Mouse (Mus musculus) gastrocnemius, adult 18-20 months (tissue): ENCODE data around the gene Rhot1. TPM values are rescaled to one million over a fixed set of nuclear protein-coding genes. Genes with fewer than 3 reads are reported as not detected.
"Not testable (repeated sequence)": the region's sequence is repeated elsewhere in the genome, so short reads cannot be mapped to it uniquely, and the experiment has no call there.

Source experiments
- DNase-seq: peaks from one replicate; pipeline ENCODE4 v3.0.0; 2021; ENCODE audit warnings: low spot score
- total RNA-seq, 2 experiments: library from RNA; stranded (reverse); gene quantifications; 2 replicates each; pipeline ENCODE4 v1.2.3; 2021

The Rhot1 gene
- total RNA-seq, 2 experiments from 2014 or later: 39.7 to 40.2 TPM

GRCm38 (mm10) chr11:80190280-80190679, 18.5 kb upstream of the Rhot1 start:
- no peak for DNase-seq

- DNase-seq: no peak
Observed at GRCm38 (mm10) chr11:80193827-80194226, 15.0 kb upstream of the Rhot1 start.

GRCm38 (mm10) chr11:80196351-80196750, 12.5 kb upstream of the Rhot1 start:
- DNase-seq: no peak

GRCm38 (mm10) chr11:80199316-80199715, 9.5 kb upstream of the Rhot1 start:
- DNase-seq: no peak

- DNase-seq: no peak
Observed at GRCm38 (mm10) chr11:80199773-80200172, 9.0 kb upstream of the Rhot1 start.

- DNase-seq: no peak
Observed at GRCm38 (mm10) chr11:80200326-80200725, 8.5 kb upstream of the Rhot1 start.

GRCm38 (mm10) chr11:80202296-80202695, 6.5 kb upstream of the Rhot1 start:
- DNase-seq: no peak

GRCm38 (mm10) chr11:80204037-80204436, 4.8 kb upstream of the Rhot1 start:
- no peak for DNase-seq

- no peak for DNase-seq
Observed at GRCm38 (mm10) chr11:80204941-80205340, 3.9 kb upstream of the Rhot1 start.

- no peak for DNase-seq
Observed at GRCm38 (mm10) chr11:80208465-80208859, 357 bp upstream of the Rhot1 start.

- no peak for DNase-seq
Observed at GRCm38 (mm10) chr11:80210321-80210720, 1.5 kb downstream of the Rhot1 start.

- DNase-seq: no peak
Observed at GRCm38 (mm10) chr11:80212282-80212681, 3.5 kb downstream of the Rhot1 start.

- DNase-seq: no peak
Observed at GRCm38 (mm10) chr11:80215291-80215690, 6.5 kb downstream of the Rhot1 start.

- no peak for DNase-seq
Observed at GRCm38 (mm10) chr11:80218657-80219293, 10.0 kb downstream of the Rhot1 start.

- not testable (repeated sequence) for DNase-seq
Observed at GRCm38 (mm10) chr11:80230066-80230465, 21.2 kb downstream of the Rhot1 start.

- DNase-seq: no peak
Observed at GRCm38 (mm10) chr11:80237278-80237677, 28.5 kb downstream of the Rhot1 start.

- DNase-seq: no peak
Observed at GRCm38 (mm10) chr11:80238306-80238705, 29.5 kb downstream of the Rhot1 start.

- no peak for DNase-seq
Observed at GRCm38 (mm10) chr11:80247026-80247425, 38.2 kb downstream of the Rhot1 start.

- no peak for DNase-seq
Observed at GRCm38 (mm10) chr11:80248531-80248930, 39.7 kb downstream of the Rhot1 start.

- DNase-seq: no peak
Observed at GRCm38 (mm10) chr11:80264137-80264536, 55.3 kb downstream of the Rhot1 start.

- no peak for DNase-seq
Observed at GRCm38 (mm10) chr11:80271096-80271495, 62.3 kb downstream of the Rhot1 start.

GRCm38 (mm10) chr11:80275011-80275410, 66.2 kb downstream of the Rhot1 start:
- DNase-seq: no peak

- no peak for DNase-seq
Observed at GRCm38 (mm10) chr11:80278054-80278453, 69.2 kb downstream of the Rhot1 start.

- peak; percentile 63 for DNase-seq
Observed at GRCm38 (mm10) chr11:80283786-80284185, 75.0 kb downstream of the Rhot1 start.
